Mouse (Mus musculus): ENCODE measurements around the gene Zfp771. TPM values are rescaled to one million over a fixed set of nuclear protein-coding genes. Genes with fewer than 3 reads are reported as not detected.

Zfp771 gene
- total RNA-seq, 2 experiments from 2014 or later: 56.7 to 67.0 TPM

- DNase-seq (ENCODE audit: low spot score in 2 of 2): no peak
Observed at GRCm38 (mm10) chr7:127253341-127253740, 9.3 kb downstream of the Zfp771 start.

GRCm38 (mm10) chr7:127253821-127254769 lies 10.0 kb downstream of the Zfp771 start:
- peak; percentile 94 to 95 for DNase-seq (ENCODE audit: low spot score in 2 of 2)

GRCm38 (mm10) chr7:127255008-127255407 lies 10.9 kb downstream of the Zfp771 start:
- no peak for DNase-seq (ENCODE audit: low spot score in 2 of 2)

- DNase-seq (ENCODE audit: low spot score in 2 of 2): no peak
Observed at GRCm38 (mm10) chr7:127255965-127256364, 11.9 kb downstream of the Zfp771 start.

- DNase-seq (ENCODE audit: low spot score in 2 of 2): no peak
Observed at GRCm38 (mm10) chr7:127256518-127256917, 12.4 kb downstream of the Zfp771 start.

- no peak for DNase-seq (ENCODE audit: low spot score in 2 of 2)
Observed at GRCm38 (mm10) chr7:127259186-127259905, 15.3 kb downstream of the Zfp771 start.

- peak; percentile 94 to 96 for DNase-seq (ENCODE audit: low spot score in 2 of 2)
Observed at GRCm38 (mm10) chr7:127260309-127261111, 16.4 kb downstream of the Zfp771 start, which contains the start of gene Dctpp1. Gene Dctpp1 (minus strand): TSS chr7:127260709.

GRCm38 (mm10) chr7:127262218-127262961 lies 18.3 kb downstream of the Zfp771 start:
- DNase-seq (ENCODE audit: low spot score in 2 of 2): no peak

GRCm38 (mm10) chr7:127263526-127263925 lies 19.5 kb downstream of the Zfp771 start:
- no peak for DNase-seq (ENCODE audit: low spot score in 2 of 2)

GRCm38 (mm10) chr7:127270256-127270655 lies 26.2 kb downstream of the Zfp771 start:
- no peak for DNase-seq (ENCODE audit: low spot score in 2 of 2)

- DNase-seq (ENCODE audit: low spot score in 2 of 2): no peak
Observed at GRCm38 (mm10) chr7:127270666-127271065, 26.6 kb downstream of the Zfp771 start.

GRCm38 (mm10) chr7:127271093-127271492 lies 27.0 kb downstream of the Zfp771 start:
- no peak for DNase-seq (ENCODE audit: low spot score in 2 of 2)

GRCm38 (mm10) chr7:127272566-127272965 lies 28.5 kb downstream of the Zfp771 start:
- no peak for DNase-seq (ENCODE audit: low spot score in 2 of 2)

GRCm38 (mm10) chr7:127273118-127273923 lies 29.2 kb downstream of the Zfp771 start:
- DNase-seq (ENCODE audit: low spot score in 2 of 2): peak in 1 of 2 experiments; percentile 55

GRCm38 (mm10) chr7:127273925-127274789 lies 30.1 kb downstream of the Zfp771 start, which contains the start of gene Sephs2:
Gene Sephs2 (minus strand): TSS chr7:127274055.
- DNase-seq (ENCODE audit: low spot score in 2 of 2): peak; percentile 96

GRCm38 (mm10) chr7:127276519-127276961 lies 32.5 kb downstream of the Zfp771 start:
- DNase-seq (ENCODE audit: low spot score in 2 of 2): no peak

- DNase-seq (ENCODE audit: low spot score in 2 of 2): no peak
Observed at GRCm38 (mm10) chr7:127278311-127278710, 34.2 kb downstream of the Zfp771 start.

GRCm38 (mm10) chr7:127280092-127280491 lies 36.0 kb downstream of the Zfp771 start:
- no peak for DNase-seq (ENCODE audit: low spot score in 2 of 2)

All from layer of hippocampus, postnatal 10 days (tissue).